In the genomic region with DNA sequence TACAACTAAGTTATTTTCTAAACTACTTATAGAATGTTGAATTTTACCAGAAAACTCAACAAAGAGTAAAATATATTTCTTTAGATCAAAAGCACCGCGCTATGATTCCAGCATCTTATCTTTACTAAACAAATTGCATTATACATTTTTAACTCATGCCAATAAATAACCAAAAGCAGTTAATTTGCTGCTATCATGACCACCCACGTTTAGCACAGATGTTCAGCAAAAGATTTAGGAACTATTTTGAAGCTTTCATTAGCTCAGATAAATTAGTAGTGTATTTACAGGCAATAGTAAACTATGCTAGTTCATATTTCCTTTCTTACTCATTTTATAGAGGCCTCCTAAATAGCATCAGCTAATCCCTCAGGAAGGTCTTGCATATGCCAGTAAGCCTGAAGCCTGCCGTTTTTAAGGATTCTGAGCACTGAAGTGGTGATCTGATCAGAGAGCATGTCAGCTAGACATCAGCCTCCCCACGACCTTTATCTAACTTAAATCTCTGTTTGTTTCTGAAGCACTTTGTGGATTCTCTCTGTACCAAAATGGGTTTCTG, we compare ENCODE assay signal across 19 mouse cellular contexts.
DNase-seq lines count a peak whose midpoint lies in the region; ATAC-seq and TF ChIP-seq lines count a peak whose summit lies in the region.
"Had no signal": no experiment of that assay in that cellular context is flagged by ENCODE, and none has a peak within 500 bp of the region (broad histone marks: within the 10 kb centered on the region; RNA-seq: fewer than 3 reads in every experiment).

No protein-coding gene starts in this region.

- H3K27ac ChIP-seq in kidney, embryonic 16.5 days (ENCODE audit: low read length): no peak overlapping the region
- no peak overlapping the region for H3K27ac ChIP-seq in lung, embryonic 14.5 days (ENCODE audit: low read depth)
- H3K27ac ChIP-seq in lung, postnatal 0 days (ENCODE audit: low read length): no peak overlapping the region
- H3K27ac ChIP-seq in hindbrain, embryonic 10.5 days: no peak overlapping the region
- H3K27ac ChIP-seq: embryonic facial prominence, embryonic 15.5 days; forebrain, embryonic 10.5 days; gastrocnemius, adult 2 months had no signal

- no peak overlapping the region for H3K4me2 ChIP-seq in kidney, embryonic 16.5 days (replicated peaks; ENCODE audit: low read depth, low read length)
- no peak overlapping the region for H3K4me2 ChIP-seq in lung, embryonic 14.5 days
- no peak overlapping the region for H3K4me2 ChIP-seq in lung, postnatal 0 days (replicated peaks; ENCODE audit: low read depth, low read length)
- H3K4me2 ChIP-seq: embryonic facial prominence, embryonic 15.5 days; heart, embryonic 12.5 days had no signal

- no peaks in the 10 kb centered on the region for H3K9me3 ChIP-seq in kidney, embryonic 16.5 days (ENCODE audit: low read length)
- H3K9me3 ChIP-seq in lung, embryonic 14.5 days (ENCODE audit: low read depth, low read length): no peaks in the 10 kb centered on the region
- H3K9me3 ChIP-seq in lung, postnatal 0 days (ENCODE audit: low read length): no peaks in the 10 kb centered on the region
- no peaks in the 10 kb centered on the region for H3K9me3 ChIP-seq in G1E (replicated peaks)
- no peaks in the 10 kb centered on the region for H3K9me3 ChIP-seq in hindbrain, embryonic 10.5 days
- H3K9me3 ChIP-seq: embryonic facial prominence, embryonic 15.5 days; forebrain, embryonic 10.5 days; heart, embryonic 12.5 days had no signal

- H3K27me3 ChIP-seq in kidney, embryonic 16.5 days (ENCODE audit: insufficient read depth, low read length): no peaks in the 10 kb centered on the region
- H3K27me3 ChIP-seq in lung, embryonic 14.5 days (ENCODE audit: insufficient read depth, low read length): no peaks in the 10 kb centered on the region
- no peaks in the 10 kb centered on the region for H3K27me3 ChIP-seq in lung, postnatal 0 days (replicated peaks; ENCODE audit: insufficient read depth, low read length)
- H3K27me3 ChIP-seq in G1E (ENCODE audit: insufficient read depth, low read length): no peaks in the 10 kb centered on the region
- no peaks in the 10 kb centered on the region for H3K27me3 ChIP-seq in hindbrain, embryonic 10.5 days (ENCODE audit: insufficient read depth, poor library complexity, severe bottlenecking)
- H3K27me3 ChIP-seq: CH12.LX; embryonic facial prominence, embryonic 15.5 days; heart, embryonic 12.5 days had no signal

- H3K9ac ChIP-seq in kidney, embryonic 16.5 days (replicated peaks; ENCODE audit: low read length): no peak overlapping the region
- no peak overlapping the region for H3K9ac ChIP-seq in lung, embryonic 14.5 days
- no peak overlapping the region for H3K9ac ChIP-seq in lung, postnatal 0 days (replicated peaks; ENCODE audit: low read depth)
- H3K9ac ChIP-seq: embryonic facial prominence, embryonic 15.5 days; heart, embryonic 12.5 days had no signal

- no peaks in the 10 kb centered on the region for H3K36me3 ChIP-seq in kidney, embryonic 16.5 days (ENCODE audit: insufficient read depth, low read length)
- no peaks in the 10 kb centered on the region for H3K36me3 ChIP-seq in lung, embryonic 14.5 days (ENCODE audit: insufficient read depth)
- H3K36me3 ChIP-seq in lung, postnatal 0 days (ENCODE audit: insufficient read depth, low read length): no peaks in the 10 kb centered on the region
- no peaks in the 10 kb centered on the region for H3K36me3 ChIP-seq in G1E (replicated peaks)
- no peaks in the 10 kb centered on the region for H3K36me3 ChIP-seq in hindbrain, embryonic 10.5 days
- H3K36me3 ChIP-seq: embryonic facial prominence, embryonic 15.5 days; forebrain, embryonic 10.5 days; heart, embryonic 12.5 days had no signal

- no peak for DNase-seq in kidney, postnatal 14 days
- peak; percentile 76 for DNase-seq in lung, embryonic 14.5 days
- DNase-seq in lung, postnatal 0 days (ENCODE audit: low spot score): no peak
- DNase-seq in G1E (ENCODE audit: low spot score): peak; percentile 12
- no peak for DNase-seq in hindbrain, embryonic 10.5 days (ENCODE audit: low spot score)
- DNase-seq: adrenal gland, adult 8-10 months; adrenal gland, postnatal 36 days; cerebellum, adult 2 months; cerebellum, postnatal 10 days; gastrocnemius, adult 2 months; gastrocnemius, postnatal 25 days had no signal

- H3K4me1 ChIP-seq in kidney, embryonic 16.5 days (ENCODE audit: insufficient read depth, low read length): 0 out of 2 replicates have a peak, but pooled peaks cover 5% of the 10 kb centered on the region
- H3K4me1 ChIP-seq in lung, embryonic 14.5 days (ENCODE audit: insufficient read depth): no peaks in the 10 kb centered on the region
- H3K4me1 ChIP-seq in lung, postnatal 0 days (ENCODE audit: insufficient read depth, low read depth, low read length): no peaks in the 10 kb centered on the region
- H3K4me1 ChIP-seq in G1E (ENCODE audit: insufficient read depth, low read depth, low read length): peaks cover 47% of the 10 kb centered on the region
- no peaks in the 10 kb centered on the region for H3K4me1 ChIP-seq in hindbrain, embryonic 10.5 days (replicated peaks)
- H3K4me1 ChIP-seq: embryonic facial prominence, embryonic 15.5 days; forebrain, embryonic 10.5 days had no signal

- ATAC-seq in kidney, embryonic 16.5 days (ENCODE audit: low FRiP score, low TSS enrichment): peak; percentile 49; the same call in 1 of the 2 replicates
- ATAC-seq in lung, embryonic 14.5 days (ENCODE audit: insufficient read depth): peak; percentile 75
- ATAC-seq in lung, postnatal 0 days: no peak
- peak; percentile 72 for ATAC-seq in G1E (ENCODE audit: extremely low read depth, insufficient number of reproducible peaks, low FRiP score, poor library complexity, severe bottlenecking)
- peak; percentile 83 for ATAC-seq in megakaryocyte progenitor cell, adult 5-6 weeks (replicated peaks; ENCODE audit: poor library complexity)
- ATAC-seq: forebrain, embryonic 14.5 days had no signal

- 44% methylated on average over 5 of the region's 5 CpGs for WGBS in kidney, embryonic 16.5 days
- WGBS in lung, embryonic 14.5 days: 27% methylated on average over 5 of the region's 5 CpGs
- 36% methylated on average over 5 of the region's 5 CpGs for whole genome bisulfite sequencing in lung, postnatal 0 days
- 79% methylated on average over 5 of the region's 5 CpGs for WGBS in hindbrain, embryonic 10.5 days

- TF ChIP-seq CTCF in lung, embryonic 14.5 days (IDR thresholded peaks at IDR 0.05; ENCODE audit: low read depth): no peak
- TF ChIP-seq CTCF in lung, postnatal 0 days (IDR thresholded peaks at IDR 0.05): no peak
- TF ChIP-seq CTCF in G1E (IDR thresholded peaks at IDR 0.05; ENCODE audit: low read depth, low read length): no peak

- no peak overlapping the region for H3K4me3 ChIP-seq in kidney, embryonic 16.5 days (ENCODE audit: low read length)
- H3K4me3 ChIP-seq in lung, embryonic 14.5 days (ENCODE audit: low read depth, low read length): no peak overlapping the region
- no peak overlapping the region for H3K4me3 ChIP-seq in lung, postnatal 0 days (ENCODE audit: low read depth, low read length)
- H3K4me3 ChIP-seq in G1E (ENCODE audit: low read depth, low read length): no peak overlapping the region; the same call in 1 of the 2 replicates
- H3K4me3 ChIP-seq in hindbrain, embryonic 10.5 days: no peak overlapping the region
- H3K4me3 ChIP-seq: embryonic facial prominence, embryonic 15.5 days; erythroblast, embryonic 14.5 days; forebrain, embryonic 10.5 days; gastrocnemius, adult 2 months; heart, embryonic 12.5 days had no signal

- TF ChIP-seq EP300 in lung, postnatal 0 days (IDR thresholded peaks at IDR 0.05): no peak

Comparison
In these comparisons a context has a peak if more than half of its experiments do, and no peak if none do; other contexts are left out.
1. DNase-seq: peak in lung, embryonic 14.5 days (single experiment) and G1E (single experiment); none in kidney, postnatal 14 days (single experiment), lung, postnatal 0 days (single experiment) and hindbrain, embryonic 10.5 days (single experiment).